Mouse (Mus musculus) embryonic facial prominence, embryonic 13.5 days (tissue): ENCODE results near the gene Endov. TPM values are rescaled to one million over a fixed set of nuclear protein-coding genes. Genes with fewer than 3 reads are reported as not detected.

Experiments used
- ATAC-seq: fragments of 200-750 bp; cut with Nextera tagmentation; 2 replicates; pipeline ENCODE4 v1.8.0; 2017; ENCODE audit warnings: low read depth; ENCODE audit not compliant: insufficient number of reproducible peaks, insufficient read depth, low FRiP score, low TSS enrichment
- H3K27ac ChIP-seq: fragments of 300-500 bp; sonication (generic); 2 replicates; pipeline ENCODE4 v1.5.1; 2015; ENCODE audit warnings: moderate library complexity, mild to moderate bottlenecking, inconsistent platforms
- H3K27me3 ChIP-seq: fragments of 300-500 bp; sonication (generic); 2 replicates; pipeline ENCODE4 v1.6.1; 2015; ENCODE audit warnings: mild to moderate bottlenecking, inconsistent platforms
- H3K36me3 ChIP-seq: fragments of 300-500 bp; sonication (generic); 2 replicates; pipeline ENCODE4 v1.6.1; 2015; ENCODE audit warnings: mild to moderate bottlenecking, inconsistent platforms
- H3K4me1 ChIP-seq: fragments of 300-500 bp; sonication (generic); 2 replicates; pipeline ENCODE4 v1.6.1; 2015; ENCODE audit warnings: inconsistent platforms
- H3K4me2 ChIP-seq: fragments of 300-500 bp; sonication (generic); 2 replicates; pipeline ENCODE4 v1.6.1; 2015; ENCODE audit warnings: moderate library complexity, mild to moderate bottlenecking, inconsistent platforms
- H3K4me3 ChIP-seq: fragments of 300-500 bp; sonication (generic); 2 replicates; pipeline ENCODE4 v1.5.1; 2015; ENCODE audit warnings: mild to moderate bottlenecking, inconsistent platforms
- H3K9ac ChIP-seq: fragments of 300-500 bp; sonication (generic); 2 replicates; pipeline ENCODE4 v1.6.1; 2015; ENCODE audit warnings: mild to moderate bottlenecking, inconsistent platforms
- H3K9me3 ChIP-seq: fragments of 300-500 bp; sonication (generic); 2 replicates; pipeline ENCODE4 v1.6.1; 2016; ENCODE audit warnings: inconsistent platforms
- WGBS: fragments of 180-500 bp; shearing (Covaris S2); methylation state at CpG from one replicate; pipeline ENCODE4 v1.1.7; 2015; ENCODE audit warnings: mixed read lengths; 5-methylcytosine and 5-hydroxymethylcytosine counted together
- polyA plus RNA-seq: library from polyadenylated mRNA; unstranded; fragments of >200 nt; fragmentation: Nextera tagmentation; extraction: Ambion mirVana; gene quantifications from 2 replicates; pipeline ENCODE4 v1.2.1, GENCODE M21; 2015

Endov gene
- polyA plus RNA-seq, 1 experiment from 2014 or later, result 17.3 TPM

DNA sequence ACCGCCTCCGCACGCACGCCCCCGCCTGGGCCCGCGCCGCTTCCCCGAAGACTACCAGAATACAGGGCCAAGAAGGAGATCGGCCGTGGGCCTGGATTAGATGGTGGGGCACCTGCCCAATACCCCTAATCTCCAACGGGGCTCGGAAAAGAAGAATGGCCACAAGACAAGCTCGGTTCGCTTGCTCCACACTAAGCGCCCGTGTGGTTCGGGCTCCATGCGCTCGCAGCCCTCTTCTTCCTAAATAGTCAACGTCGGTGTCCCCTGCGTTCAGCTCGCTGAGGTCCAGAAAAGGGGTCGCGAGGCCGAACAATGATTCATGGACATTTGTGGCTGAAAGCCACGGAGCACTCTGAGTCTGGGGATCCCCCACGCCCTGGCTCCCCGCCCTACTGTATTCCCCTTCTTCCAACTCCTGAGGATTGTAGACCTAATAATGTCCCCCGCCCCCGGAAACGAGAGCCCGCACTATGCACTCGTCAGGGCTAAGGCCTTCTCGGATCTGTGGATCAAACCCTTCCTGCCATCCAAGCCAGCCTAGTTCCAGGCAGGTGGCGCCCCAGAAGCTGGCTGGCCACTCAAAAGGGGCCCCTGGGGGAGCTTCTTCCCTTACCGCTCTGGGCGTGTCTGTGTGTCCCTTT, 56.9 kb downstream of the Endov start:
- Histone ChIP-seq H3K4me2 (peak overlapping the region; percentile 94), H3K4me3 (peak overlapping the region; percentile 49), H3K27ac (no peak overlapping the region), H3K9me3 (no peaks in the 10 kb centered on the region), H3K4me1 (peaks cover 47% of the 10 kb centered on the region), H3K36me3 (no peaks in the 10 kb centered on the region), H3K27me3 (peaks cover 96% of the 10 kb centered on the region), H3K9ac (peak overlapping the region; percentile 61)
- WGBS, result 1% methylated on average over 39 of the region's 39 CpGs
- no peak for ATAC-seq

DNA sequence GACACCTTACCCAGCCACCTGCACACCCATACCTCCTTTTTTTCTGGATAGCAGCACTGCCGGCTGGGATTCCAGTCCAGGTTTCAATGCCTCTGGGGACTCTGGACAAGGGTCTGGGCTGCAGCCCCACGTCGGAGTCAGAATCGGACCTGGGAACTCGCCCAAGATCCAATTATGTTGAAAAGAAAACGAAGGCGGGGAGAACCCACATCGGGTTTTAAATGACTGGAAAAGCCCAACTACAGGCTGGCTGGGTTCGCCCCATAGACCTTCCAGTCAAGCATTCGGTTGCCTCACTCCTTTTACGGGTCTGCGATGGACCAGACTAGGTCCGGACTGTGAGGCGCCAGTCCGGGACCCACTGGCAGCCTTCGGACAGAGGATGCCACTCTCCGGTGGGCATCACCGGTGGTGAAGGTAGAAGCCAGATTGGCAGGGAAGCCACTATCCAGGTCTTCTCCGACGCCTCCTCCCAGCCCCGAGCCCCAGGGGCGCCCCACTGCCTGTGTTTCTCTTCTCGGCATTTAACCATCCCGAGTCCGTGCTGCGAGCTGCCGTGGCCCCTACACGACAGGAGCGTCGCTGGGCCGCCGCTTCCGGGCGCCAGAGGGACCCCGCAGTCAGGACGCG, 57.7 kb downstream of the Endov start:
- Histone ChIP-seq H3K4me1 (peaks cover 50% of the 10 kb centered on the region), H3K9ac (peak overlapping the region; percentile 62), H3K4me3 (peak overlapping the region; percentile 49), H3K4me2 (peak overlapping the region; percentile 94), H3K36me3 (no peaks in the 10 kb centered on the region), H3K27ac (no peak overlapping the region), H3K9me3 (no peaks in the 10 kb centered on the region), H3K27me3 (peaks cover 96% of the 10 kb centered on the region)
- 2% methylated on average over 37 of the region's 37 CpGs for WGBS
- ATAC-seq, result no peak

DNA sequence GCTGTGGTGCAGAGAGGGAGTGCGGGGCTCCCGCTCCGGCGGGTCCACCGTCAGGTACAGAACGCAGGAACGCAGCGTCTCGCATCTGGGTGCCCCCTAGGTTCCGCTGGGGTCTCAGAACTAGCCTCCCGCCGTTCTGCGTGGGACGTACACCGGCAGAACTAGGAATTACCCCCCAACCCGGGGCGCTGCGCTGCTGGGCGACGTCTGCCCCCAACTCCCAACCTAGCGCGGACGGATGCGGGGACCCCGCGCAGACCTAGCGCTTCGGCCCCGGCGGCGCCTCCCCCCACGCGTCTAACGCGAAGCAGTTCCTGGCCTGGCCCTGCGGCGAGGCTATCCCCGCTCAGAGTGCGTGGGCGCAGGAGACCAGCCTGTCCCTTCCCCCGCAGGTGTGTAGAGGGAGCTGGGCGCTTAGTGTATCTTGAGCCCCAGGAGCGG, 58.2 kb downstream of the Endov start:
- Histone ChIP-seq H3K9ac (peak overlapping the region; percentile 62), H3K4me1 (peaks cover 50% of the 10 kb centered on the region)

DNA sequence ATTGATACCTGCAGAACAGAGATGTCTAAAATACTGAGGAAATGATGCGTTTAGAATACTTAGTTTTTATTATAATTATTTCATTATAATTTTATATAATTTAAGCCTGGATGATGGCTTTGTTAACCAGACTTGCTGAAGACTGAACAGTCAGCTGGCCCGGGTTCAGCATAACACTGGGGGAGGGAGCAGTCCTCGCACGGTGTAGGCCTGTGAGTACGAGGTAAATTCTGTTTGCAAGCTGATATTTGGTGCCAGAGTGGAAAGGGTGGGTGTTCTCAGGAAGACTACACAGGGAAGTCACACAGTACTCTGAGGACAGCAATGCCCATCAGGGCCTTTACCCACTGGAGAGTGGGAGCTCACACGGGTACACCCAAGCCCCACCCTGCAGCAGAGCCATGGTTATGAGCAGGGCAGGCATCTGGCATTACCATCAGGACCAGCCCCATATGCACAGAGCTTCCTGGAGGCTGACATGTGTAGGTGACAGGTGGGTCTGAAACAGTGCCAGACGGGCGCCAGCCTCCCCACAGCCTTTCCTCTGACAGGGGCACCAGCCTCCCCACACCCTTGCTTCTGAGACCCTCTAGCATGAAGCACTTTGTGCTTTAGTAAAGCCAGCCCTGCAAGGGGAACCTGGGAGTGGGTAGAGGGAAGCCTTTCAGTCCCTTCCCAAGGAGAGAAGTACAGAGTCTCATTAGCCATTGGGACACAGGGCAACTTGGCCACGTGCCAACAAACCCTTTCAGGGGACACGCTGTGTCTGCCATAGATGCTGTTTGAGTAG, 59.6 kb downstream of the Endov start:
- peaks cover 50% of the 10 kb centered on the region for H3K4me1 ChIP-seq
- H3K4me2 ChIP-seq, result no peak overlapping the region
- H3K36me3 ChIP-seq, result no peaks in the 10 kb centered on the region
- no peak overlapping the region for H3K9ac ChIP-seq
- ATAC-seq, result no peak
- WGBS, result 48% methylated on average over 10 of the region's 10 CpGs
- H3K27me3 ChIP-seq, result peaks cover 84% of the 10 kb centered on the region
- no peak overlapping the region for H3K27ac ChIP-seq
- no peak overlapping the region for H3K4me3 ChIP-seq
- H3K9me3 ChIP-seq, result no peaks in the 10 kb centered on the region

More for the DNA sequence above, 58.2 kb downstream of the Endov start:
- Histone ChIP-seq H3K9me3 (no peaks in the 10 kb centered on the region), H3K36me3 (no peaks in the 10 kb centered on the region), H3K4me3 (peak overlapping the region; percentile 49), H3K27me3 (peaks cover 93% of the 10 kb centered on the region), H3K27ac (no peak overlapping the region), H3K4me2 (peak overlapping the region; percentile 94)
- no peak for ATAC-seq
- WGBS, result under 1% methylated on average over 43 of the region's 43 CpGs

DNA sequence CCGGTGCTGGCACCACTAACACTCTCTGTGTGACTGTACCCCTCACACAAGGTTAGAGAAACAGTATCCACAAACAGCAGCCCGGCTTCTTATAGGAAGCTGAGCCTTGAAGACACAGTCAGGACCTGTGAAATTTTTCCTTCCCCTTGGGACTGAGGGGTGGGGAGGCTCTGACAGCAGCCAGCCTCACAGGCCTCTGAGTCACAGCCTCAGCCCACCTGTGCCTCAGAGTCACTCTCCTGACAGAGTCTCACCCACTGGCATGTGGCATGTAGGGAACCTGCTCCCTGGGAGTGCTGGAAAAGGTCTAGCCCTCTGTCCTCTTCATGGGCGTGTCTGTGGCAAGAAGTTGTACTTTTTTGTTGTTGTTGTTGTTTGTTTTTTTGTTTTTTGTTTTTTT, 60.3 kb downstream of the Endov start:
- WGBS, result 35% methylated on average over 3 of the region's 3 CpGs
- Histone ChIP-seq H3K9ac (no peak overlapping the region), H3K27me3 (peaks cover 78% of the 10 kb centered on the region), H3K36me3 (no peaks in the 10 kb centered on the region), H3K4me2 (no peak overlapping the region), H3K9me3 (no peaks in the 10 kb centered on the region), H3K4me3 (no peak overlapping the region), H3K4me1 (peaks cover 43% of the 10 kb centered on the region), H3K27ac (no peak overlapping the region)
- ATAC-seq, result no peak

DNA sequence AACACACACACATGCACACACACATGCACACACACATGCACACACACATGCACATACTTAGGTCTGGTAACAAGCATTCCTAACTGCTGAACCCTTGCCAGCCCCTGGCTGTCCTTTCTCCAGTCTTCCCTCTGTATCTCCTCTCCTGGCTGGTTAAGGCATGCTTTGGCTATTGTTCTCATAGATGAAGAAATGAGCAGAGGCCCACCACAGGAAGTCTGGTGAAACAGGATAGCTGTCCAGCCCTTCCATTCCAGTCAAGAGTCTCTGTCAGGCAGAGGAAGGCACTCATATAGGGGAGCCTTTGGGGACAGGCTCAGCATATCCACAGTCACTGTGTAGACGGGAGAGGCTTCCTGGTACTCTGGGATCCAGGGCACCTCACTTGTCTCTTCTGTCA, 61.2 kb downstream of the Endov start:
- whole genome bisulfite sequencing, result 27% methylated on average over 1 of the region's 1 CpGs
- Histone ChIP-seq H3K36me3 (no peaks in the 10 kb centered on the region), H3K9ac (no peak overlapping the region), H3K27me3 (peaks cover 77% of the 10 kb centered on the region), H3K4me3 (no peak overlapping the region), H3K4me1 (peaks cover 35% of the 10 kb centered on the region), H3K9me3 (no peaks in the 10 kb centered on the region), H3K27ac (no peak overlapping the region), H3K4me2 (no peak overlapping the region)
- ATAC-seq, result no peak

DNA sequence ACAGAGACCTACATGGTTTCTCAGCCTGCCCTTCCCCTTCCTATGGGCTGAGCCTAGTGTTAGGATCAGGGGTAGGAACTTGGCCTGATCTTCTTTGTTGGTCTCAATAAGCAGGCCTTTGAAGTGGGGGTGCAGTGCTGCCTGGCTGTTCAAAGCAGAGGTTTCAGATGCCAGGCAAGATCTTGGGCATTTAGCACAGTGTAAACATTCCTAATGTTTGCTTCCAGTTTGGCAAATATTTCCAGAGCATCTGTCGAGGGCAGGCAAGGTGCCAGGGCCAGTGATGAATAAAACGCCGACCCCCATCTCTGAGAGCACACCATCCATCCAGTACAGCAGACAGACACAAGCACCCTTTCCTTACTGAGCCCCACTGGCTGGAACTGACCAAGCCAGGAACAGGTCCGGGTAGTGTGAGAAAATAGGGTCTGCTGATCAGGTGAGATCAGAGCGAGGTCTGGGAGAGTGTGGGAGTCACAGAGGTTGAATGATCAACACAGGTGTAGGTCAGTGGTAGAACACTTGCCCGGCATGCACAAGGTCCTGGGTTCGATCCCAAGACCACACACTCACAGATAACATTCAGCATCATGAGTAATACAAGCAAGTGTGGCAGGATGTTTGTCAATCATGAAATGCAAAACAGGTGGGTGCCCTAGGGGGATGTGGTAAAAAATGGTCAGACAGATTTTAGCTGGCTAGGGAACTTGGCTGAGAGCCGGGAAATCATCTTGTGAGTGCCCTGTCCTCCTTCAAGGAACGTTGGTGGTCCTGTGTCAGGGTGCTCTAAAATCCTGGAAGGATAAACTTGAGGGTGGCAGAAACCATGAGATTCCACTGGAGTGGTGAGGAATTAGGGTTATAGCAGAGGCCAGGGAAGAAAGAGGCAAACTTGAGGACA, 62.0 kb downstream of the Endov start:
- H3K27me3 ChIP-seq, result peaks cover 76% of the 10 kb centered on the region

DNA sequence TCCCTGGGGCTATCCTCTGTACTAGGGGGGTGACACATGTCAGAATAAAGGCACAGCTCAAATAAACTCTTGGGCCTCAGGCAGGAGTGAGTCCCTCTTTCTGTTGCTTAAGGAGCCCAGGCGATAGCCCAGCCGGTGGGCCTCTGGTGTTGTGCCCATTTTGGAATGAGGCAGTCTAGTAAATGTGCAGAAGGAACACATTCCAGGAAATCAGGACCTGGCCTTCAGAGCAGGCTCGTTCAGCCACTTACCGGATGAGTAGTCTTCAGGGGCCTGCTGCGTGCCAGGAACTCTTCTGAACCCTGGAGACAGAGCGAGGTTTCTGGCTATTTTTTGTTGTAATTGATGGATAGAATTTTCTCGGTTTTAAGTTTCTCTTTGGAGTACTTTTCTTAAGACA, 63.6 kb downstream of the Endov start:
- Histone ChIP-seq H3K4me1 (peaks cover 32% of the 10 kb centered on the region), H3K36me3 (no peaks in the 10 kb centered on the region), H3K27ac (no peak overlapping the region), H3K4me2 (no peak overlapping the region), H3K9me3 (no peaks in the 10 kb centered on the region), H3K4me3 (no peak overlapping the region), H3K27me3 (peaks cover 65% of the 10 kb centered on the region), H3K9ac (no peak overlapping the region)
- no peak for ATAC-seq
- WGBS, result 60% methylated on average over 7 of the region's 7 CpGs

More for the DNA sequence above, 62.0 kb downstream of the Endov start:
- H3K36me3 ChIP-seq, result no peaks in the 10 kb centered on the region
- WGBS, result 56% methylated on average over 9 of the region's 9 CpGs
- no peak overlapping the region for H3K4me3 ChIP-seq
- no peak for ATAC-seq
- no peak overlapping the region for H3K4me2 ChIP-seq
- peaks cover 32% of the 10 kb centered on the region for H3K4me1 ChIP-seq
- H3K27ac ChIP-seq, result no peak overlapping the region
- H3K9me3 ChIP-seq, result no peaks in the 10 kb centered on the region
- H3K9ac ChIP-seq, result no peak overlapping the region

DNA sequence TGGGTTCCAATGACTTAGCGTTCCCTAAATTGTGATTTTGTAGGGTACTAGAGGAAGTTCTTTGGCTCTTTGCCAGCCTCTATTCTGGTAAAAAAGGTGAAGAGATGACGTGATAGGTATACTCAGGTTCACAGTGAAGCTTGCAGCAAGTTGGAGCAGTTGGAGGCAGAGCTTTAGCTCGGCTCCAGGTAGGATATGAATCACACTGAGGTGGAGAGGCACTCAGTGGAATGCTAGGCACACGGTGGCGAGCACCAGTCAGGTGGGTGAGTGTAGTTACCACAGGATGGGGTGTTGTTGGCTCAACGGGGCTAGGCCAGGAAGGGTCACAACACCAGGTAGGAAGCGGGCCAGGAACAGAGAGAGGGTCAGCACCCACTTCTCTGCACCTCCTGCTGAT, 64.0 kb downstream of the Endov start:
- no peak for ATAC-seq
- Histone ChIP-seq H3K4me3 (no peak overlapping the region), H3K36me3 (no peaks in the 10 kb centered on the region), H3K4me2 (no peak overlapping the region), H3K4me1 (peaks cover 32% of the 10 kb centered on the region), H3K9ac (no peak overlapping the region), H3K27me3 (peaks cover 63% of the 10 kb centered on the region), H3K27ac (no peak overlapping the region), H3K9me3 (no peaks in the 10 kb centered on the region)
- 80% methylated on average over 7 of the region's 7 CpGs for WGBS

DNA sequence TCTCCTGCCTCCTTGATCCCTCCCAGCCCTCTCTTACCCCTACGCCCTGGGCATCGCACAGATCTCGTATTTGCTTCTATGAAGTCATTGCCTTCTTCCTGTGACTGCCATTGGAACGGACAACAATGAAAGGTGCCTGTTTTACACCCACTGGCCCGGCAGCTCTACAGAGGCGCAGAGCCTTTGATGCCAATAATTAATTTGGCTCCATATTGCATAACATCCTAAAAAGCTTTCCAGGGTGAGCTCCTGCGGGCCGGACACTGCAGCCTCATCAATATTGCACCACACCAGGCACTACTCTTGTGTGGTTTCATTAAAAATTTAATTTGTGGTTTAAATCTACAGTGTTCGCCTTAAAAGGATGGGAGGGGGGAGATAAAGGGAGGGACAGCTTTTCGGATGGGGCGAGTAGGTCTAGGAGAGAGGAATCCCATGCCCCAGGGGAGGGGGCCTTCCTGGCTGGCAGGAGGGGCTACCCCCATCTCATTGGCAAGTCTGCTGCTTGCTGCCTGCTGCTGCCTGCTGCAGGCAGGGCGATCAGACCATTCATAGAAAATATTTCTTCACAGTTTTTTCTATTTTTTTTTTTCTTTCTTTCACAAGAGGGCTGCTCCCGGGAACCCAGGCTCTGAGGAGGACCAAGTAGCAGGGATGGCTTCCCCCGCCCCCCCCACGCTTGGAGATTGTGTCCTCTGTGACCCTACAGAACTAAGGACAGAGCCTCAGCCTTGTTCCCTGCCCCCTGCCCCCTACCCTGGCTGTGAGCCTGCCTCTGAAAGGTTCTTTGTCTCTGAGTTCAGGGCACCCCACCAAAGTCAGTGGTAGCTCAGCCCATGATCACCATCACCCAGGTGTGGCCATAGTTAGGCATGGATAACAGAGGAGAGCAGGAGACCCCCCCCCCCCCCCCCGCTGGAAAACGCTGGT, 67.1 kb downstream of the Endov start:
- Histone ChIP-seq H3K27me3 (peaks cover 44% of the 10 kb centered on the region), H3K4me3 (no peak overlapping the region), H3K4me1 (peaks cover 21% of the 10 kb centered on the region), H3K27ac (no peak overlapping the region), H3K9ac (no peak overlapping the region), H3K9me3 (no peaks in the 10 kb centered on the region), H3K36me3 (no peaks in the 10 kb centered on the region), H3K4me2 (peak overlapping the region; percentile 36)
- ATAC-seq, result no peak
- WGBS, result 21% methylated on average over 17 of the region's 17 CpGs
